Mouse (Mus musculus) right cerebral cortex, postnatal 10 days (tissue): Measurements from ENCODE around the gene Wbp11.

Source experiments
- DNase-seq, 2 experiments: peaks; one replicate each; pipeline ENCODE4 v3.0.0; 2021; ENCODE audit warnings: low spot score in 2 of 2

The Wbp11 gene

GRCm38 (mm10) chr6:136837323-136837722, 9.3 kb upstream of the Wbp11 start:
- no peak for DNase-seq

GRCm38 (mm10) chr6:136835352-136835751, 7.3 kb upstream of the Wbp11 start, which contains the start of gene Smco3:
TSS of gene Smco3 (minus strand) at chr6:136835452.
- DNase-seq = no peak

GRCm38 (mm10) chr6:136831712-136832111, 3.7 kb upstream of the Wbp11 start:
- DNase-seq = no peak

- DNase-seq = no peak
Observed at GRCm38 (mm10) chr6:136828681-136829080, 648 bp upstream of the Wbp11 start.

GRCm38 (mm10) chr6:136827516-136827880, 535 bp downstream of the Wbp11 start, which contains the start of gene BC049715:
TSS of gene BC049715 (plus strand) at chr6:136827626.
- no peak for DNase-seq

GRCm38 (mm10) chr6:136827116-136827515, 917 bp downstream of the Wbp11 start:
- DNase-seq = no peak

GRCm38 (mm10) chr6:136824987-136825386, 3.0 kb downstream of the Wbp11 start:
- DNase-seq = no peak

GRCm38 (mm10) chr6:136821086-136821485, 6.9 kb downstream of the Wbp11 start:
- DNase-seq = no peak

- DNase-seq = no peak
Observed at GRCm38 (mm10) chr6:136820381-136820780, 7.7 kb downstream of the Wbp11 start.

- peak; percentile 91 to 94 for DNase-seq
Observed at GRCm38 (mm10) chr6:136817549-136817948, 10.5 kb downstream of the Wbp11 start.

- no peak for DNase-seq
Observed at GRCm38 (mm10) chr6:136816826-136817225, 11.2 kb downstream of the Wbp11 start.

- no peak for DNase-seq
Observed at GRCm38 (mm10) chr6:136815381-136815780, 12.7 kb downstream of the Wbp11 start.

GRCm38 (mm10) chr6:136813117-136813516, 14.9 kb downstream of the Wbp11 start:
- DNase-seq = no peak

GRCm38 (mm10) chr6:136811196-136811595, 16.8 kb downstream of the Wbp11 start:
- no peak for DNase-seq

- no peak for DNase-seq
Observed at GRCm38 (mm10) chr6:136809673-136810072, 18.4 kb downstream of the Wbp11 start.

- DNase-seq = no peak
Observed at GRCm38 (mm10) chr6:136809077-136809476, 19.0 kb downstream of the Wbp11 start.

- peak; percentile 54 to 65 for DNase-seq
Observed at GRCm38 (mm10) chr6:136808631-136809046, 19.4 kb downstream of the Wbp11 start.

GRCm38 (mm10) chr6:136808014-136808417, 20.0 kb downstream of the Wbp11 start, which contains the start of gene H2afj:
TSS of gene H2afj (plus strand) at chr6:136808244.
- DNase-seq = peak; percentile 98 to 99

- DNase-seq = no peak
Observed at GRCm38 (mm10) chr6:136807395-136808013, 20.5 kb downstream of the Wbp11 start.

GRCm38 (mm10) chr6:136806819-136807218, 21.2 kb downstream of the Wbp11 start:
- DNase-seq = no peak

GRCm38 (mm10) chr6:136805409-136805775, 22.6 kb downstream of the Wbp11 start:
- DNase-seq = no peak

GRCm38 (mm10) chr6:136804705-136805408, 23.2 kb downstream of the Wbp11 start:
- no peak for DNase-seq
